Mouse (Mus musculus) kidney, postnatal 0 days (tissue): ENCODE results near the gene Rims1. TPM values are rescaled to one million over a fixed set of nuclear protein-coding genes. Genes with fewer than 3 reads are reported as not detected.

ENCODE experiments used
- ATAC-seq: fragments of 200-750 bp; cut with Nextera tagmentation; replicated peaks from 2 replicates; pipeline ENCODE4 v1.8.0; 2017; ENCODE audit warnings: low read depth, moderate number of reproducible peaks, moderate TSS enrichment, moderate library complexity; ENCODE audit not compliant: low FRiP score
- DNase-seq: peaks from one replicate; pipeline ENCODE4 v3.0.0-alpha.2; 2016; ENCODE audit warnings: low spot score
- H3K27ac ChIP-seq: fragments of 300-500 bp; sonication (generic); 2 replicates; pipeline ENCODE4 v1.5.1; 2014; ENCODE audit warnings: mild to moderate bottlenecking
- H3K27me3 ChIP-seq: fragments of 300-500 bp; sonication (generic); 2 replicates; pipeline ENCODE4 v1.6.1; 2014; ENCODE audit warnings: low read length, mixed read lengths; ENCODE audit not compliant: insufficient read depth
- H3K36me3 ChIP-seq: fragments of 300-500 bp; sonication (generic); 2 replicates; pipeline ENCODE4 v1.6.1; 2014; ENCODE audit warnings: low read length, mixed read lengths; ENCODE audit not compliant: insufficient read depth
- H3K4me1 ChIP-seq: fragments of 300-500 bp; sonication (generic); replicated peaks from 2 replicates; pipeline ENCODE4 v1.6.1; 2014; ENCODE audit warnings: antibody characterized with exemption, low read length, mixed read lengths; ENCODE audit not compliant: insufficient read depth
- H3K4me2 ChIP-seq: fragments of 300-500 bp; sonication (generic); 2 replicates; pipeline ENCODE4 v1.6.1; 2014; ENCODE audit warnings: mild to moderate bottlenecking, low read length, moderate library complexity, mixed read lengths
- H3K4me3 ChIP-seq: fragments of 300-500 bp; sonication (generic); replicated peaks from 2 replicates; pipeline ENCODE4 v1.5.1; 2014; ENCODE audit warnings: low read depth, low read length
- H3K9ac ChIP-seq: fragments of 300-500 bp; sonication (generic); 2 replicates; pipeline ENCODE4 v1.6.1; 2014; ENCODE audit warnings: low read depth, low read length
- H3K9me3 ChIP-seq: fragments of 300-500 bp; sonication (generic); replicated peaks from 2 replicates; pipeline ENCODE4 v1.6.1; 2016; ENCODE audit warnings: low read length, inconsistent platforms, mixed read lengths
- CTCF ChIP-seq: IDR thresholded peaks from 2 replicates; pipeline ENCODE4 v1.5.1; 2016; ENCODE audit warnings: antibody characterized with exemption, low read depth, mild to moderate bottlenecking, moderate library complexity
- WGBS: fragments of 180-500 bp; shearing (Covaris S2); extraction: QIAGEN DNeasy Blood & Tissue Kit; methylation state at CpG from one replicate; pipeline ENCODE4 v1.1.7; 2014; 5-methylcytosine and 5-hydroxymethylcytosine counted together
- polyA plus RNA-seq: library from polyadenylated mRNA; unstranded; fragments of >200 nt; fragmentation: Nextera tagmentation; extraction: Ambion mirVana; gene quantifications from 2 replicates; pipeline ENCODE4 v1.2.1, GENCODE M21; 2015

Gene Rims1
- 0.38 and 0.80 TPM in 2 replicates for polyA plus RNA-seq

DNA sequence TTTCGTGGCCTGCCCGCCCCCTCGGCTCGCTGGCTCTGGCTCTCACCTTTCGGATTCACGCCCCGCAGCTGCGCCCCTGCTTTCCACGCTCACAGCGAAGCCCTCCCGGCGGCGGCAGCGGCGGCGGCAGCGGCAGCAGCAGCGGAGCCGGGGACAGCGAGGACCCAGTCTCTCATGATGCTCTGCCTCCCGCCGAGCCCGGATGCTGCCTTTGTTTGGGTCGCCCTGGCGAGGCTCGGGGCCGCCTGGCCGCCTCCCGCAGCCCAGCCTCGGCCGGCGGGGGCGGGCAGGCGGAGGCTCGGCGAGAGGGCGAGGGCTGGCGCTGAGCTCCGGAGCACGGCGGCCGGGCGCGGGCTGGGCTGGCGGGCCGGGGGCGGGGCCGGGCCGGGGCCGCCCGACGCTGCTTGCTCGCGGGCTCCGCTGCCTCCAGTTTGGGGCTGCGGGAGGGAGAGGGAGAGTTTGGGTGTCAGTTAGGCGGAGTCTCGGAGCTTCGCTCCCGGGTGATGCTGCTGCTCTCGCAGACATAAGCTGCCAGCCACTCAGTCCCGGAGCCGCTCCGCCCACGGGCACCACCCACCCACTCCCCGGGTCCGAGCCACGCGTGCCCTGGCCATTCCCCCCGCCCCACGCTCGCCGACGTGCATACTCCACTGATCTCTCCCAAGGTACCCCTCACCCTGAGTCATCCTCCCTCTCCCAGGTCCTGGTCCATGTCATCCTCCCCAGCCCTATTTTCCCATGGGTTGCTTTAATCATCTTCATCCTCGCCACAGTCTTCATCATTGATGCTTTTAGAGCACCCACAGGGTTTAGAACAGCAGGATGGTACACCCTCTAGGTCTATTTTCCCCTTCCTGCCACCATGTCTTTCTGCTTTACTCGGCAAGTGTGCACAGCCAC, at the start of gene Rims1:
TSS of gene Rims1 (minus strand) at position 269 of the 900 bp plus-strand sequence.
- peaks cover 8% of the 10 kb centered on the region; the same call in 1 of the 2 replicates for H3K27me3 ChIP-seq
- ATAC-seq (peak; percentile 85), DNase-seq (peak; percentile 60)
- no peak for TF ChIP-seq CTCF
- no peaks in the 10 kb centered on the region for H3K36me3 ChIP-seq
- WGBS, result 1% methylated on average over 56 of the region's 76 CpGs
- H3K4me2 ChIP-seq, result peak within 1 kb of the TSS; percentile 86
- peak within 1 kb of the TSS; percentile 57 for H3K4me3 ChIP-seq
- H3K9me3 ChIP-seq, result no peaks in the 10 kb centered on the region
- peak within 1 kb of the TSS; percentile 59 for H3K9ac ChIP-seq
- H3K4me1 ChIP-seq, result peaks cover 3% of the 10 kb centered on the region; the same call in 1 of the 2 replicates
- H3K27ac ChIP-seq, result no peak within 1 kb of the TSS

DNA sequence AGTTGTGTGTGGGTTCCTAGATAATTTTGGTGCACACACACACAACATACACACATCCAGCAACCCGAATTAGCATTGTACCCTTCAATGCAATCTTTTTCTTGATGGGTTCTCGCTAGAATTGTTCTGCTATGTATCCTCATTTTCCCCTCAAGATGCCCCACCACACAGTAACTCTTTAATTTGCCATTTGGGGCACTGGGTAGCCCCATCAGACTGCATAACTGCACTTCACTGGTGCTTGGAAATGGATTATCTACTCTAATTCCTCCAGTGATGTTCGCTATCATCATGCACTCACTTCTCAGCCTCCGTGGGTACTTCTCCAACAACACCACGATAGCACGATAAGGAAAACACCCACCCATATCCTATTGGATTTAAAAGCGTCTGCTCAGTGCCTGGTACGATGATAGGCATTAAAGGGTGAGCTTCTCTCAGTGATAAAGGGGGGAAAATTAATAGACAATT, 867 bp upstream of the Rims1 start:
- WGBS, result 26% methylated on average over 8 of the region's 8 CpGs
- H3K9me3 ChIP-seq, result no peaks in the 10 kb centered on the region
- H3K4me1 ChIP-seq, result peaks cover 3% of the 10 kb centered on the region; the same call in 1 of the 2 replicates
- peak overlapping the region; percentile 86 for H3K4me2 ChIP-seq
- DNase-seq (no peak), ATAC-seq (no peak)
- peak overlapping the region; percentile 57; the same call in 1 of the 2 replicates for H3K4me3 ChIP-seq
- TF ChIP-seq CTCF, result no peak
- no peak overlapping the region for H3K27ac ChIP-seq
- H3K36me3 ChIP-seq, result no peaks in the 10 kb centered on the region
- peaks cover 8% of the 10 kb centered on the region; the same call in 1 of the 2 replicates for H3K27me3 ChIP-seq
- H3K9ac ChIP-seq, result no peak overlapping the region

DNA sequence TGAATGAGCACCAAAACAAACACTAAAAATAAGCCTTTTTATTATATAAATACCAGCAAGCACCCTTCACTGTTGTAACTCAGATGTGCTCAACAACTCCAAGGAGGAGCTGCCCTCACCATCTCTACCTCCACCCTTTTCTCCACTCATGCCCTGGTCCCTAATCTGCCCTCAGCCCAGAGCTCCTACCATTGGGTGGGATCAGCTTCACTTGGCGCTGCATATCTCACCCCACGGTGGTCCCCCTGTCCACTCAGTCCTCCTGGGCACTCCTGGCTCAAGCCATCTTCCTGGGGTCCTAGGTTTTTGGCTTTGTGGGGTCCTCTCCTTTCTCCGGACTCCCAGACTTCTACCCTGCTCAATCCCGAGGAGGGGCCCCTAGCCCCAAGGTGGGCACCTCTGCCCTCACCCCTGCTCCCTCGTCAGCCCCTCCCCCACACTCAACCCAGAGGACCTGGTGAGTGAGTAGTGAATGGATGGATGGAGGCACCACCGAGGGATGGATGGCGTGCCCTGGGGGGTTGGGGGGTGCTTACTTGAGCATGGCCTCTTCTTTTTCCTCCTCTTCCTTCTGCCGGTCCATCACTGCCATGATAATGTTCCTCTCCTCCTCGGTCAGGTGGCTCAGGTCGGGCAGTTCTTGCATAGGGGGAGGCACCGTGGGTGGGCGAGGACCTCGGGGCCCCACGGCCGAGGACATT, 619 bp downstream of the Rims1 start:
- peak overlapping the region; percentile 86 for H3K4me2 ChIP-seq
- H3K9me3 ChIP-seq, result no peaks in the 10 kb centered on the region
- ATAC-seq (peak; percentile 57), DNase-seq (no peak)
- H3K9ac ChIP-seq, result peak overlapping the region; percentile 59
- H3K27ac ChIP-seq, result no peak overlapping the region
- H3K4me3 ChIP-seq, result peak overlapping the region; percentile 57
- H3K27me3 ChIP-seq, result peaks cover 8% of the 10 kb centered on the region; the same call in 1 of the 2 replicates
- peaks cover 3% of the 10 kb centered on the region; the same call in 1 of the 2 replicates for H3K4me1 ChIP-seq
- TF ChIP-seq CTCF, result no peak
- WGBS, result 8% methylated on average over 15 of the region's 15 CpGs
- H3K36me3 ChIP-seq, result no peaks in the 10 kb centered on the region

DNA sequence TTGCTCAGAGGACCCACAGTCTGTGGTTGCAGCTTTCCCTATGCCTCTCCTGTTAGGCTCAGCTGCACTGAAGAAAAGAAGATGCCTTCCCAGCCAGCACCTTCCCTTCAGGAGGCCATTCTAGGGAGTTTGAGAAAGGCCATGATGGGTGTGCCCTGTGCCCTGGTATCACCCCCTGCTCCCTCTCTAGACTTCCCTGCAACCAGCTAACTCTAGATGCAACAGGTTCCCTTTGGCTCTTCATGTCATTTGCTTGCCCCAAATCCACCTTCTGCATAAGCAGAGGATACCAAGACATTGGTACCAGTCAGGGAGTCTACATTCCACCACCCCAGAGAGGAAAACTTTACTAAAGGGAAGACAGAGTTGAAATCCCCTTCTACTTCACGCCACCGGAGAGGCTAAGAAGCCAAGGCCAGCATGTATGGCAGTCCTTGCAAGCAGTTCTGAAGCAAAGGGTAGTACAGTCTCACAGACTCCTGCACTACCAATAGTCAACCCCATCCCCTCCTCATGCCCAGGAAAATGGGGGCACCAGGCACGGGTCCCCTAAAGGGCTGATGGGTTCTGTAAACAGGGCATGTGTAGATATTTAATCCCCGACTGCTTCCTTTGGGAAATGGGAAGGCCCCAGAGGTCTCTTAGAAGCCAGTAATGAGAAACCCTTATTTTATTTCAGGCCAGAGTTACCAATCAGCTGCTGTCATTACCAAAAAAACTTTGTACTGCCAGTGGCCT, 1.5 kb downstream of the Rims1 start:
- TF ChIP-seq CTCF, result no peak
- Histone ChIP-seq H3K9me3 (no peaks in the 10 kb centered on the region), H3K9ac (no peak overlapping the region), H3K27me3 (peaks cover 8% of the 10 kb centered on the region; the same call in 1 of the 2 replicates), H3K4me1 (peaks cover 3% of the 10 kb centered on the region; the same call in 1 of the 2 replicates), H3K36me3 (no peaks in the 10 kb centered on the region), H3K4me3 (no peak overlapping the region), H3K4me2 (no peak overlapping the region), H3K27ac (no peak overlapping the region)
- no peak for DNase-seq
- ATAC-seq, result no peak
- WGBS, result 68% methylated on average over 4 of the region's 4 CpGs

DNA sequence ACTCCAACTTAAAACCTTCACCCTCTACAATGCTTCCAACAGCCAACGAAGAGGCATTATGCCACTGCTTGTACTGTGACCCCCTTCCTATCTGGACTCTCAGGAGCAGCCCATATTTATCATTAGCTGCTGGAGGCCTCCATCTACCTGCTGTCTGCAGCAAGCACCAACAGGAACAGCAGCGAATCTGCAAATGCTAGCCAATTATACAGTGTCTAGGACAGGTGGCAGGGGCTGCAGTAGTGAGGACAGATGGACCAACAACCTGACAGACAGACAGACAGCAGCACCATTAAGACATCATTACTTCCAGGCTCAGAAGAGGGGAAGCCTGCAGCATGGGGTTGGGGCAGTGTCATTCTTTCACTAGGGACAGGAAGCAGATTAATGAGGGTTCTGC, 2.3 kb downstream of the Rims1 start:
- DNase-seq (no peak), ATAC-seq (no peak)
- Histone ChIP-seq H3K36me3 (no peaks in the 10 kb centered on the region), H3K4me2 (no peak overlapping the region), H3K4me3 (no peak overlapping the region), H3K27me3 (peaks cover 8% of the 10 kb centered on the region; the same call in 1 of the 2 replicates), H3K4me1 (peaks cover 3% of the 10 kb centered on the region; the same call in 1 of the 2 replicates), H3K9me3 (no peaks in the 10 kb centered on the region), H3K27ac (no peak overlapping the region), H3K9ac (no peak overlapping the region)
- 73% methylated on average over 2 of the region's 2 CpGs for WGBS
- no peak for TF ChIP-seq CTCF
